In genomic region chr15:93663876-93664275, GRCm38 (mm10) we compare ENCODE assay signal across 30 mouse cellular contexts.
DNase-seq lines count a peak whose midpoint lies in the region; ATAC-seq lines count a peak whose summit lies in the region.
"Had no signal": no experiment of that assay in that cellular context is flagged by ENCODE, and none has a peak within 500 bp of the region (broad histone marks: within the 10 kb centered on the region; RNA-seq: fewer than 3 reads in every experiment).

No protein-coding gene starts in this region.

- H3K9me3 ChIP-seq in embryonic facial prominence, embryonic 11.5 days (replicated peaks; ENCODE audit: control insufficient read depth, low read length) = no peaks in the 10 kb centered on the region
- no peaks in the 10 kb centered on the region for H3K9me3 ChIP-seq in limb, embryonic 10.5 days (replicated peaks)
- H3K9me3 ChIP-seq in limb, embryonic 13.5 days = 0 out of 2 replicates have a peak, but pooled peaks cover 6% of the 10 kb centered on the region
- H3K9me3 ChIP-seq: embryonic facial prominence, embryonic 15.5 days had no signal

- no peak for ATAC-seq in embryonic facial prominence, embryonic 11.5 days (replicated peaks; ENCODE audit: insufficient number of reproducible peaks, low FRiP score, low TSS enrichment, low read depth)
- peak; percentile 67; the same call in 1 of the 2 replicates for ATAC-seq in limb, embryonic 13.5 days (ENCODE audit: low FRiP score, low read depth)
- ATAC-seq in monocyte, adult 5-6 weeks (replicated peaks; ENCODE audit: insufficient number of reproducible peaks, low FRiP score, low TSS enrichment, poor library complexity, severe bottlenecking) = no peak
- ATAC-seq: forebrain, embryonic 14.5 days; hindbrain, postnatal 0 days; intestine, postnatal 0 days; Patski had no signal

- peak; percentile 36 for DNase-seq in embryo, embryonic 11 days
- no peak for DNase-seq in embryo, embryonic 10 days (ENCODE audit: low spot score)
- peak; percentile 57 for DNase-seq in embryonic facial prominence, embryonic 11.5 days (ENCODE audit: low spot score)
- DNase-seq in limb, embryonic 10.5 days (ENCODE audit: low spot score) = peak; percentile 76
- no peak for DNase-seq in retina, embryonic 14.5 days (ENCODE audit: low spot score)
- DNase-seq in thymus, adult 18-20 months = no peak
- DNase-seq: adrenal gland, postnatal 10 days; adrenal gland, postnatal 36 days; B cell, adult 2 months; cerebellum, adult 2 months; cerebellum, adult 9-11 months; cerebellum, postnatal 25 days; gastrocnemius, adult 2 months; gastrocnemius, postnatal 14 days; heart, adult 18-20 months; heart, postnatal 14 days; heart, postnatal 4 days had no signal

- H3K27ac ChIP-seq in embryonic facial prominence, embryonic 11.5 days (replicated peaks; ENCODE audit: low read depth, low read length) = no peak overlapping the region
- H3K27ac ChIP-seq in limb, embryonic 10.5 days = peak overlapping the region; percentile 82
- H3K27ac ChIP-seq in limb, embryonic 13.5 days = peak overlapping the region; percentile 40; the same call in 1 of the 2 replicates
- H3K27ac ChIP-seq: embryonic facial prominence, embryonic 12.5 days; embryonic facial prominence, embryonic 15.5 days; gastrocnemius, adult 2 months; heart, embryonic 10.5 days; heart, embryonic 13.5 days; hindbrain, embryonic 14.5 days; hindbrain, postnatal 0 days had no signal

- no peaks in the 10 kb centered on the region for H3K36me3 ChIP-seq in embryonic facial prominence, embryonic 11.5 days (replicated peaks; ENCODE audit: control insufficient read depth, insufficient read depth, low read depth, low read length)
- H3K36me3 ChIP-seq in limb, embryonic 10.5 days = no peaks in the 10 kb centered on the region
- H3K36me3 ChIP-seq in limb, embryonic 13.5 days = no peaks in the 10 kb centered on the region
- H3K36me3 ChIP-seq: embryonic facial prominence, embryonic 12.5 days; embryonic facial prominence, embryonic 15.5 days; G1E; heart, embryonic 10.5 days; heart, embryonic 13.5 days had no signal

- H3K4me3 ChIP-seq in embryonic facial prominence, embryonic 11.5 days (ENCODE audit: low read depth, low read length) = no peak overlapping the region
- no peak overlapping the region for H3K4me3 ChIP-seq in limb, embryonic 10.5 days
- H3K4me3 ChIP-seq in limb, embryonic 13.5 days = no peak overlapping the region
- H3K4me3 ChIP-seq: embryonic facial prominence, embryonic 12.5 days; embryonic facial prominence, embryonic 15.5 days; gastrocnemius, adult 2 months; heart, embryonic 10.5 days; heart, embryonic 13.5 days had no signal

- no peaks in the 10 kb centered on the region for H3K27me3 ChIP-seq in embryonic facial prominence, embryonic 11.5 days (ENCODE audit: control insufficient read depth, insufficient read depth, low read length)
- no peaks in the 10 kb centered on the region for H3K27me3 ChIP-seq in limb, embryonic 10.5 days (ENCODE audit: low read depth, poor library complexity, severe bottlenecking)
- no peaks in the 10 kb centered on the region for H3K27me3 ChIP-seq in limb, embryonic 13.5 days
- H3K27me3 ChIP-seq: CH12.LX; embryonic facial prominence, embryonic 12.5 days; embryonic facial prominence, embryonic 15.5 days; heart, embryonic 13.5 days; Patski had no signal

- H3K4me1 ChIP-seq in embryonic facial prominence, embryonic 11.5 days (ENCODE audit: control insufficient read depth, insufficient read depth, low read length) = peaks cover 4% of the 10 kb centered on the region; the same call in 1 of the 2 replicates
- peaks cover 34% of the 10 kb centered on the region for H3K4me1 ChIP-seq in limb, embryonic 10.5 days
- peaks cover 17% of the 10 kb centered on the region for H3K4me1 ChIP-seq in limb, embryonic 13.5 days

- no peak overlapping the region for H3K9ac ChIP-seq in embryonic facial prominence, embryonic 11.5 days (replicated peaks; ENCODE audit: low read length)
- H3K9ac ChIP-seq in limb, embryonic 13.5 days = peak overlapping the region; percentile 6; the same call in 1 of the 2 replicates
- H3K9ac ChIP-seq: embryonic facial prominence, embryonic 12.5 days; embryonic facial prominence, embryonic 15.5 days; heart, embryonic 13.5 days; hindbrain, embryonic 14.5 days had no signal

- WGBS in embryonic facial prominence, embryonic 11.5 days = 41% methylated on average over 5 of the region's 5 CpGs
- 15% methylated on average over 5 of the region's 5 CpGs for WGBS in limb, embryonic 10.5 days
- WGBS in limb, embryonic 13.5 days = 10% methylated on average over 5 of the region's 5 CpGs

- H3K4me2 ChIP-seq in embryonic facial prominence, embryonic 11.5 days (ENCODE audit: low read depth, low read length) = no peak overlapping the region
- H3K4me2 ChIP-seq in limb, embryonic 13.5 days (replicated peaks) = no peak overlapping the region
- H3K4me2 ChIP-seq: embryonic facial prominence, embryonic 12.5 days; embryonic facial prominence, embryonic 15.5 days; heart, embryonic 13.5 days; hindbrain, embryonic 14.5 days had no signal

Comparison
In these comparisons a context has a peak if more than half of its experiments do, and no peak if none do; other contexts are left out.
1. DNase-seq: peak in embryo, embryonic 11 days (single experiment), embryonic facial prominence, embryonic 11.5 days (single experiment) and limb, embryonic 10.5 days (single experiment); none in embryo, embryonic 10 days (single experiment), retina, embryonic 14.5 days (single experiment) and thymus, adult 18-20 months (0 of 2).